Mouse (Mus musculus): Measurements from ENCODE around the gene Abhd14b. TPM values are rescaled to one million over a fixed set of nuclear protein-coding genes. Genes with fewer than 3 reads are reported as not detected.

The Abhd14b gene
- polyA plus RNA-seq, 1 experiment from 2014 or later, result 4.5 TPM

DNA sequence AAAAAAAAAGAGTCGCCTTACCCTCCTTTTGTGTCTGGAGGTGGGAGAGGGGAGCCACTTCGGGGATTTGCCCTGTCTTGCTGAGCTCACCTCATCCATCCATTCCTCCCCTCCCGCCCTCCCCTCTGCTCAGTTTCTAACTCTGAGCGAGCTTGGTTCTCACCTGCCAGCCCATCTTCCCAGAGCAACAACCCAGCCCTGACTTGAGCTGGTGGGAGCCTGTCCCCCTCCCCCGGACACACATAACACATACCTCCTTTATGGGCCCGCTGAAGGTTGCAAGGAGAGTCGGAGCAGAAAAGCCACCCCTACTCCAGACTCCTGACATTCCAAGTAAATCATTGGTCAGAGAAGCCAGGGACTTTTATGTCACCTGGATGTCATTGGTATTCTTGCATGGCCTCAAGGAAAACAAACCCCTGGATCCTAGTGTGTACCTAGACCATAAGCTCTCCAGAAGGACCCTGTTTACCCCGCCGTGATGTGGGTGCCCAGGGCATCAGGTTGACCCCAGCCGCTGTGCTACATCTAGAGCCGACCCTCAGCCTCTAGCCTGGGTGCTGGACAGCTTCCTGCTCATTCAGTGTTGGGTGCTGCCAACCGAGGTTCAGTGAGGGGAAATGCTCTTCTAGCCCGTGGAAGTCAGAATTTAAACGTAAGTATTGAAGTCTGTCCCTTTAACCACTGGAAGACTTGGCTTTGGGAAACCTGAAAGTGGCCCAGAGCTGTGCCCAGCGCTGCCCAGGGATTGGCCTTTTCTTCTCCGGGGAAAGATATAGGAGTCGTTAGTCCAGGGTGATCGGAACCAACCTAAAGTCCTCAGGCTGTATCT is 26.0 kb upstream of the Abhd14b start:
- H3K4me3 ChIP-seq (ENCODE audit: low read depth, low read length), result no peak overlapping the region
- no peaks in the 10 kb centered on the region for H3K36me3 ChIP-seq (ENCODE audit: control insufficient read depth, insufficient read depth, low read length)
- H3K4me1 ChIP-seq (ENCODE audit: control insufficient read depth, insufficient read depth, low read length), result peaks cover 29% of the 10 kb centered on the region
- peak overlapping the region; percentile 59; the same call in 1 of the 2 replicates for H3K27ac ChIP-seq (ENCODE audit: low read depth, low read length)
- H3K9me3 ChIP-seq (ENCODE audit: control insufficient read depth, low read length), result no peaks in the 10 kb centered on the region
- peak overlapping the region; percentile 22; the same call in 1 of the 2 replicates for H3K9ac ChIP-seq (ENCODE audit: low read length)
- 4% methylated on average over 18 of the region's 18 CpGs for WGBS
- peak; percentile 26 for ATAC-seq (ENCODE audit: low FRiP score)
- peak overlapping the region; percentile 32 for H3K4me2 ChIP-seq
- H3K27me3 ChIP-seq (ENCODE audit: control insufficient read depth, insufficient read depth, low read length), result no peaks in the 10 kb centered on the region
- peak; percentile 92 for DNase-seq (ENCODE audit: low spot score, missing footprints)

GRCm38 (mm10) chr9:106421865-106422160 is 25.4 kb upstream of the Abhd14b start:
- Histone ChIP-seq H3K36me3 (ENCODE audit: control insufficient read depth, insufficient read depth, low read length) (no peaks in the 10 kb centered on the region), H3K27ac (ENCODE audit: low read depth, low read length) (no peak overlapping the region; the same call in 1 of the 2 replicates), H3K4me2 (peak overlapping the region; percentile 30; the same call in 1 of the 2 replicates), H3K4me3 (ENCODE audit: low read depth, low read length) (no peak overlapping the region), H3K27me3 (ENCODE audit: control insufficient read depth, insufficient read depth, low read length) (no peaks in the 10 kb centered on the region), H3K4me1 (ENCODE audit: control insufficient read depth, insufficient read depth, low read length) (peaks cover 29% of the 10 kb centered on the region), H3K9ac (ENCODE audit: low read length) (no peak overlapping the region), H3K9me3 (ENCODE audit: control insufficient read depth, low read length) (no peaks in the 10 kb centered on the region)
- DNase-seq (ENCODE audit: low spot score, missing footprints), result peak; percentile 98
- peak; percentile 76 for ATAC-seq (ENCODE audit: low FRiP score)
- 0% methylated on average over 3 of the region's 3 CpGs for WGBS

GRCm38 (mm10) chr9:106428719-106429220 is 18.5 kb upstream of the Abhd14b start:
- H3K9ac ChIP-seq (ENCODE audit: low read length), result peak overlapping the region; percentile 58
- H3K36me3 ChIP-seq (ENCODE audit: control insufficient read depth, insufficient read depth, low read length), result peaks cover 14% of the 10 kb centered on the region
- WGBS, result 17% methylated on average over 11 of the region's 11 CpGs
- no peaks in the 10 kb centered on the region for H3K27me3 ChIP-seq (ENCODE audit: control insufficient read depth, insufficient read depth, low read length)
- no peak for DNase-seq (ENCODE audit: low spot score, missing footprints)
- ATAC-seq (ENCODE audit: low FRiP score), result peak; percentile 67
- peak overlapping the region; percentile 83 for H3K27ac ChIP-seq (ENCODE audit: low read depth, low read length)
- H3K4me2 ChIP-seq, result peak overlapping the region; percentile 47
- H3K4me1 ChIP-seq (ENCODE audit: control insufficient read depth, insufficient read depth, low read length), result peaks cover 8% of the 10 kb centered on the region
- no peaks in the 10 kb centered on the region for H3K9me3 ChIP-seq (ENCODE audit: control insufficient read depth, low read length)
- peak overlapping the region; percentile 88 for H3K4me3 ChIP-seq (ENCODE audit: low read depth, low read length)

GRCm38 (mm10) chr9:106429221-106430014 is 17.8 kb upstream of the Abhd14b start, which contains the start of gene Rpl29:
Gene Rpl29, plus strand, starts transcription at chr9:106429454.
- H3K27ac ChIP-seq (ENCODE audit: low read depth, low read length), result peak within 1 kb of the TSS; percentile 92
- peak; percentile 100 for DNase-seq (ENCODE audit: low spot score, missing footprints)
- peak within 1 kb of the TSS; percentile 88 for H3K4me3 ChIP-seq (ENCODE audit: low read depth, low read length)
- WGBS, result under 1% methylated on average over 55 of the region's 55 CpGs
- H3K4me1 ChIP-seq (ENCODE audit: control insufficient read depth, insufficient read depth, low read length), result peaks cover 8% of the 10 kb centered on the region
- H3K4me2 ChIP-seq, result peak within 1 kb of the TSS; percentile 55
- ATAC-seq (ENCODE audit: low FRiP score), result peak; percentile 89
- no peaks in the 10 kb centered on the region for H3K27me3 ChIP-seq (ENCODE audit: control insufficient read depth, insufficient read depth, low read length)
- peak within 1 kb of the TSS; percentile 98 for H3K9ac ChIP-seq (ENCODE audit: low read length)
- peaks cover 14% of the 10 kb centered on the region for H3K36me3 ChIP-seq (ENCODE audit: control insufficient read depth, insufficient read depth, low read length)
- H3K9me3 ChIP-seq (ENCODE audit: control insufficient read depth, low read length), result no peaks in the 10 kb centered on the region

DNA sequence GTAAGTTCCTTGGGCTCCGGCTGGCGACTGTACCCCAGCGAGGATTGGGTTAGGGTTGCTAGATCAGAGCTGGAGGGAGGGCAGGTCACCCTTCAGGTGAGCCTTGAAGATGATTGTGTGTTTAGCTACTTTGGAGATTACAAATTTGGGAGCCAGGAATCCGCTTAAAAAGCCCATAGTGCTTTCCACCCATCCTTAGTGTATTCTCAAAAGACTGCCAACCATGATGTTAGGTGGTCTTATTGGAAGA is 17.3 kb upstream of the Abhd14b start:
- no peaks in the 10 kb centered on the region for H3K9me3 ChIP-seq (ENCODE audit: control insufficient read depth, low read length)
- peak overlapping the region; percentile 88 for H3K4me3 ChIP-seq (ENCODE audit: low read depth, low read length)
- H3K27ac ChIP-seq (ENCODE audit: low read depth, low read length), result peak overlapping the region; percentile 92; the same call in 1 of the 2 replicates
- no peaks in the 10 kb centered on the region for H3K27me3 ChIP-seq (ENCODE audit: control insufficient read depth, insufficient read depth, low read length)
- H3K36me3 ChIP-seq (ENCODE audit: control insufficient read depth, insufficient read depth, low read length), result peaks cover 14% of the 10 kb centered on the region
- no peak for DNase-seq (ENCODE audit: low spot score, missing footprints)
- 2% methylated on average over 4 of the region's 4 CpGs for WGBS
- no peak for ATAC-seq (ENCODE audit: low FRiP score)
- peak overlapping the region; percentile 98 for H3K9ac ChIP-seq (ENCODE audit: low read length)
- peaks cover 8% of the 10 kb centered on the region for H3K4me1 ChIP-seq (ENCODE audit: control insufficient read depth, insufficient read depth, low read length)
- peak overlapping the region; percentile 55 for H3K4me2 ChIP-seq

DNA sequence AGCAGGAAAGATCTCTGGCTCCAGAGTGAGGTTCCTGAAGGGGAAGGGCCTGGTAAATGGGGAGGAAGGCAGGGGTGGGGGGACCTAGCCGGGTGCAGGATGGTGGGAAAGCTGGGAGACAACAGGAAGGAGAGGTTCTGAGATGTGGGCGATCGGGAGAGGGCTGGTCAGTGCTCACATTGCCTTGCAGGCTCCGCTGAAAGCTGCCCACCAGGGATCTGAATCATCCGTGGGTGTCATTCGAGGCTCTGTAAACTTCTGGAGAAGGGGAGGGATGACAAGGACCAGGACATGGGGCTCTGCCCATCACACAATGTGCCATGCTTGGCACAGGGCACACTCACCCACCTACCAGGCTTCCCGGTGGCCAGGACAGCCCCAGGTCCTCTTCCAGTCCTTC is 13.9 kb upstream of the Abhd14b start:
- Histone ChIP-seq H3K36me3 (ENCODE audit: control insufficient read depth, insufficient read depth, low read length) (peaks cover 14% of the 10 kb centered on the region), H3K4me1 (ENCODE audit: control insufficient read depth, insufficient read depth, low read length) (peaks cover 18% of the 10 kb centered on the region), H3K4me2 (no peak overlapping the region), H3K27me3 (ENCODE audit: control insufficient read depth, insufficient read depth, low read length) (no peaks in the 10 kb centered on the region), H3K9me3 (ENCODE audit: control insufficient read depth, low read length) (no peaks in the 10 kb centered on the region), H3K9ac (ENCODE audit: low read length) (no peak overlapping the region), H3K4me3 (ENCODE audit: low read depth, low read length) (no peak overlapping the region), H3K27ac (ENCODE audit: low read depth, low read length) (no peak overlapping the region)
- ATAC-seq (ENCODE audit: low FRiP score) (no peak), DNase-seq (ENCODE audit: low spot score, missing footprints) (no peak)
- 75% methylated on average over 7 of the region's 7 CpGs for WGBS

DNA sequence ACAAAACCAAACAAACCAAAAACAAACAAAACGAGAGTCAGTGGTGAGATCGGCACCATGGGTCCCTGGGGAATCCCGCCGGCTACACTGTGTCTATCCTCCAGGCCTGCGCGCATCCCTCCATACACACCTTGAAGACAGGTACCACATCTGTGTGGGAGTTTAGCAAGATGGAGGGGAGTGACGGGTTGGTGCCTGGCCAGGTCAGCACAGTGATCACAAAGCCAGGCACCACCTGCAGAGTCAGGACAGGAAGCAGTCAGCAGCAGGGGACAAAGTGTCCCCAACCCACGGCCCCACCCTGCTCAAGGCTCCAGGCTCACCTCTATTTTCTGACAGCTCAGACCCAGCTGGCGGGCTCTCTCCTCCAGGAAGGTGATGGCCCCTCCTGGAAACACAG is 10.7 kb upstream of the Abhd14b start:
- WGBS, result 81% methylated on average over 9 of the region's 9 CpGs
- Histone ChIP-seq H3K9ac (ENCODE audit: low read length) (no peak overlapping the region), H3K4me3 (ENCODE audit: low read depth, low read length) (no peak overlapping the region), H3K27ac (ENCODE audit: low read depth, low read length) (no peak overlapping the region), H3K9me3 (ENCODE audit: control insufficient read depth, low read length) (no peaks in the 10 kb centered on the region), H3K36me3 (ENCODE audit: control insufficient read depth, insufficient read depth, low read length) (peaks cover 8% of the 10 kb centered on the region), H3K27me3 (ENCODE audit: control insufficient read depth, insufficient read depth, low read length) (no peaks in the 10 kb centered on the region), H3K4me2 (no peak overlapping the region), H3K4me1 (ENCODE audit: control insufficient read depth, insufficient read depth, low read length) (peaks cover 12% of the 10 kb centered on the region)
- DNase-seq (ENCODE audit: low spot score, missing footprints) (no peak), ATAC-seq (ENCODE audit: low FRiP score) (no peak)

DNA sequence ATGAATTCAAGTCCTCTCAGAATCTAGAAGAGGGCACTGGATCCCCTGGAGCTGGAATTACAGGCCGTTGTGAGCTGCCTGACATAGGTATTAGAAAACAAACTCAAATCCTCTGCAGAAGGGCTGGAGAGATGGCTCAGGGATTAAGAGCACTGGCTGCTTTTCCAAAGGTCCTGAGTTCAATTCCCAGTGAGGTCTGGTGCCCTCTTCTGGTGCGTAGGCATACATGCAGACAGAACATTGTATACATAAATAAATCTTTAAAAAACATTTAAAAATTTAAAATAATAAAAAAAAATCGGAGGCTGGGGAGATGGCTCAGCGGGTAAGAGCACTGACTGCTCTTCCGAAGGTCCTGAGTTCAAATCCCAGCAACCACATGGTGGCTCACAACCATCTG is 4.6 kb upstream of the Abhd14b start:
- Histone ChIP-seq H3K4me2 (no peak overlapping the region), H3K27me3 (ENCODE audit: control insufficient read depth, insufficient read depth, low read length) (no peaks in the 10 kb centered on the region), H3K9me3 (ENCODE audit: control insufficient read depth, low read length) (no peaks in the 10 kb centered on the region), H3K27ac (ENCODE audit: low read depth, low read length) (no peak overlapping the region), H3K9ac (ENCODE audit: low read length) (no peak overlapping the region), H3K4me3 (ENCODE audit: low read depth, low read length) (no peak overlapping the region), H3K4me1 (ENCODE audit: control insufficient read depth, insufficient read depth, low read length) (peaks cover 12% of the 10 kb centered on the region), H3K36me3 (ENCODE audit: control insufficient read depth, insufficient read depth, low read length) (no peaks in the 10 kb centered on the region)
- DNase-seq (ENCODE audit: low spot score, missing footprints), result no peak
- no peak for ATAC-seq (ENCODE audit: low FRiP score)
- 70% methylated on average over 5 of the region's 5 CpGs for WGBS

- H3K36me3 ChIP-seq (ENCODE audit: control insufficient read depth, insufficient read depth, low read length), result no peaks in the 10 kb centered on the region
- no peaks in the 10 kb centered on the region for H3K27me3 ChIP-seq (ENCODE audit: control insufficient read depth, insufficient read depth, low read length)
- ATAC-seq (ENCODE audit: low FRiP score), result no peak
- H3K4me2 ChIP-seq, result no peak overlapping the region
- H3K4me3 ChIP-seq (ENCODE audit: low read depth, low read length), result no peak overlapping the region
- DNase-seq (ENCODE audit: low spot score, missing footprints), result no peak
- no peaks in the 10 kb centered on the region for H3K9me3 ChIP-seq (ENCODE audit: control insufficient read depth, low read length)
- no peak overlapping the region for H3K27ac ChIP-seq (ENCODE audit: low read depth, low read length)
- no peak overlapping the region for H3K9ac ChIP-seq (ENCODE audit: low read length)
- peaks cover 19% of the 10 kb centered on the region for H3K4me1 ChIP-seq (ENCODE audit: control insufficient read depth, insufficient read depth, low read length)
- 73% methylated on average over 4 of the region's 4 CpGs for WGBS
Observed at GRCm38 (mm10) chr9:106444836-106445235, 2.4 kb upstream of the Abhd14b start.
